Comparison of ENCODE assay signal across 24 mouse cellular contexts in the genomic region with DNA sequence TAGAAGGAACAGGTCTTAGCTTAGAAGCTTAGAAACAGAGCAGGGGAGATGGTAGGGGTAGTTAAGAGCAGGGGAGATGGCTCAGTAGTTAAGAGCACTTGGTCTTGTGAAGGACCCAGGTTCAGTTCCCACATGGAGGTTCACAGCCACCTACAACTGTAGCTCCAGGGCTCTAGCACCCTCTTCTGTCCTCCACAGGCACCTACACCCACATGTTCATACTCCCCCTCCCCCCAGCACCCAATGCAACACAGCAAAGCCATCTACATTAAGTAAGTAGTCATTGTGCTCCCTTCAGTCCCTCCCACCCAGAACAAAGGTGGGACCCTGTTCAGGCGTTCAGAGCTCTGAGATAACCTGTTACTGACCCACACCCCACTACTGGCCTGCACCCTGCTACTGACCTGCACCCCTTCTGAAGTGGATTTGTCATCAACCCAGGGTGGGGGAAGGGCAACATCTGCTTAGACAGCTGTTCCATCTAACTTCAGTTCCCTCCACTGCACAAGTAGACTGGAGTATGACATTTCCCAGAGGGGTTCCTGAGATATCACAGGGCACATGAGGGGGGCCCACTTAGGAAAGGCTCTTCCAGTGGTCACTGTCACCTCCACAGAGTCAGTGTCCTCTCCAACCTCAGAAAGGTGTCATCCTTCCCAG. TPM values are rescaled to one million over a fixed set of nuclear protein-coding genes. Genes with fewer than 3 reads are reported as not detected.
DNase-seq lines count a peak whose midpoint lies in the region; ATAC-seq and TF ChIP-seq lines count a peak whose summit lies in the region.
"Had no signal": no experiment of that assay in that cellular context is flagged by ENCODE, and none has a peak within 500 bp of the region (broad histone marks: within the 10 kb centered on the region; RNA-seq: fewer than 3 reads in every experiment).

No protein-coding gene starts in this region.

- H3K9me3 ChIP-seq in MEL (replicated peaks; ENCODE audit: insufficient read depth, low read length), result no peaks in the 10 kb centered on the region
- H3K9me3 ChIP-seq in hindbrain, postnatal 0 days (ENCODE audit: low read length), result no peaks in the 10 kb centered on the region
- H3K9me3 ChIP-seq: forebrain, embryonic 10.5 days; hindbrain, embryonic 12.5 days; limb, embryonic 12.5 days; liver, embryonic 15.5 days had no signal

- H3K27me3 ChIP-seq in kidney, adult 2 months (replicated peaks; ENCODE audit: control insufficient read depth, insufficient read depth, low read length), result no peaks in the 10 kb centered on the region
- H3K27me3 ChIP-seq in thymus, adult 2 months (ENCODE audit: control insufficient read depth, insufficient read depth, low read length), result no peaks in the 10 kb centered on the region; the same call in 1 of the 2 replicates
- H3K27me3 ChIP-seq in MEL (ENCODE audit: control insufficient read depth in 1 of 2, insufficient read depth in 2 of 2, low read length in 2 of 2), result no peaks in the 10 kb centered on the region
- H3K27me3 ChIP-seq in hindbrain, postnatal 0 days (ENCODE audit: insufficient read depth, low read length), result no peaks in the 10 kb centered on the region
- H3K27me3 ChIP-seq: heart, embryonic 12.5 days; hindbrain, embryonic 12.5 days; liver, embryonic 15.5 days had no signal

- no peak for TF ChIP-seq EP300 in MEL (IDR thresholded peaks at IDR 0.05; ENCODE audit: low read depth in 1 of 2, low read length in 2 of 2)

- H3K27ac ChIP-seq in kidney, adult 2 months (ENCODE audit: insufficient read depth, low read depth, low read length), result no peak overlapping the region
- no peak overlapping the region for H3K27ac ChIP-seq in thymus, adult 2 months (ENCODE audit: control insufficient read depth, insufficient read depth, low read length)
- H3K27ac ChIP-seq in MEL (ENCODE audit: control insufficient read depth, low read depth, low read length), result no peak overlapping the region
- no peak overlapping the region for H3K27ac ChIP-seq in hindbrain, postnatal 0 days
- H3K27ac ChIP-seq: forebrain, embryonic 10.5 days; hindbrain, embryonic 12.5 days; limb, embryonic 12.5 days; liver, embryonic 15.5 days had no signal

- H3K9ac ChIP-seq in MEL (ENCODE audit: control insufficient read depth, low read depth, low read length, poor library complexity, severe bottlenecking), result no peak overlapping the region
- H3K9ac ChIP-seq in hindbrain, postnatal 0 days (replicated peaks; ENCODE audit: low read length), result no peak overlapping the region
- H3K9ac ChIP-seq: forebrain, postnatal 0 days; heart, embryonic 12.5 days; hindbrain, embryonic 12.5 days; limb, embryonic 12.5 days; liver, embryonic 15.5 days had no signal

- H3K36me3 ChIP-seq in kidney, adult 2 months (ENCODE audit: control insufficient read depth, insufficient read depth, low read length), result no peaks in the 10 kb centered on the region
- H3K36me3 ChIP-seq in thymus, adult 2 months (ENCODE audit: control insufficient read depth, insufficient read depth, low read length), result no peaks in the 10 kb centered on the region
- H3K36me3 ChIP-seq in MEL (ENCODE audit: control insufficient read depth in 1 of 2, insufficient read depth in 2 of 2, low read length in 2 of 2), result peaks cover 0 to 21% of the 10 kb centered on the region in 2 experiments; a peak in 2 of 4 replicates
- H3K36me3 ChIP-seq in hindbrain, postnatal 0 days (ENCODE audit: insufficient read depth, low read length), result no peaks in the 10 kb centered on the region
- H3K36me3 ChIP-seq: forebrain, embryonic 10.5 days; heart, embryonic 12.5 days; hindbrain, embryonic 12.5 days; limb, embryonic 12.5 days; liver, embryonic 15.5 days had no signal

- H3K4me3 ChIP-seq in kidney, adult 2 months (ENCODE audit: insufficient read depth, low read depth, low read length), result no peak overlapping the region
- no peak overlapping the region for H3K4me3 ChIP-seq in thymus, adult 2 months (ENCODE audit: control insufficient read depth, insufficient read depth, low read length)
- H3K4me3 ChIP-seq in MEL (ENCODE audit: control insufficient read depth in 1 of 2, insufficient read depth in 1 of 2, low read depth in 2 of 2, low read length in 2 of 2), result no peak overlapping the region
- no peak overlapping the region for H3K4me3 ChIP-seq in hindbrain, postnatal 0 days (ENCODE audit: low read length)
- H3K4me3 ChIP-seq: forebrain, embryonic 10.5 days; heart, embryonic 12.5 days; hindbrain, embryonic 12.5 days; limb, embryonic 12.5 days; liver, embryonic 15.5 days had no signal

- no peak for TF ChIP-seq POLR2A in kidney, adult 2 months (IDR thresholded peaks at IDR 0.05; ENCODE audit: low read depth, low read length)
- TF ChIP-seq POLR2A in thymus, adult 2 months (IDR thresholded peaks at IDR 0.05; ENCODE audit: control insufficient read depth, extremely low read depth, insufficient read depth, low read length, poor library complexity), result no peak
- no peak for TF ChIP-seq POLR2A in MEL (IDR thresholded peaks at IDR 0.05; ENCODE audit: control insufficient read depth in 1 of 2, insufficient read depth in 1 of 2, low read depth in 1 of 2, low read length in 2 of 2, poor library complexity in 1 of 2)

- no peaks in the 10 kb centered on the region for H3K4me1 ChIP-seq in kidney, adult 2 months (ENCODE audit: control insufficient read depth, insufficient read depth, low read length)
- peaks cover 38% of the 10 kb centered on the region for H3K4me1 ChIP-seq in thymus, adult 2 months (replicated peaks; ENCODE audit: control insufficient read depth, insufficient read depth, low read length)
- peaks cover 6 to 39% of the 10 kb centered on the region in 2 experiments; a peak in 3 of 4 replicates for H3K4me1 ChIP-seq in MEL (ENCODE audit: control insufficient read depth in 1 of 2, insufficient read depth in 2 of 2, low read length in 2 of 2)
- H3K4me1 ChIP-seq in hindbrain, postnatal 0 days (ENCODE audit: insufficient read depth, low read length), result no peaks in the 10 kb centered on the region
- H3K4me1 ChIP-seq: forebrain, embryonic 10.5 days; hindbrain, embryonic 12.5 days; limb, embryonic 12.5 days had no signal

- no peak overlapping the region for H3K4me2 ChIP-seq in hindbrain, postnatal 0 days (ENCODE audit: low read depth, low read length)
- H3K4me2 ChIP-seq: heart, embryonic 12.5 days; hindbrain, embryonic 12.5 days; limb, embryonic 12.5 days; liver, embryonic 15.5 days had no signal

- WGBS in kidney, adult 2 months, result 97% methylated on average over 1 of the region's 1 CpGs
- 100% methylated on average over 1 of the region's 1 CpGs for WGBS in thymus, adult 2 months
- 76% methylated on average over 1 of the region's 1 CpGs for WGBS in hindbrain, postnatal 0 days

- ATAC-seq in hindbrain, postnatal 0 days, result no peak

- no peak; the same call in none of the 2 replicates for TF ChIP-seq RAD21 in MEL (IDR thresholded peaks at IDR 0.05; ENCODE audit: low read depth, low read length)

- no peak for DNase-seq in kidney, adult 2 months
- no peak for DNase-seq in kidney, postnatal 36 days
- DNase-seq in thymus, postnatal 14 days, result peak; percentile 40
- DNase-seq in thymus, adult 2 months, result no peak
- DNase-seq in MEL (ENCODE audit: low read depth, low spot score), result no peak
- no peak for DNase-seq in hindbrain, postnatal 0 days (ENCODE audit: low spot score)
- no peak for DNase-seq in adrenal gland, postnatal 4 days (ENCODE audit: low spot score in 2 of 2)
- DNase-seq: cerebellum, adult 8-10 months had no signal

- H3K79me2 ChIP-seq in MEL (ENCODE audit: control insufficient read depth, insufficient read depth, low read length, poor library complexity), result no peaks in the 10 kb centered on the region

- 0 out of 2 replicates have a peak, but pooled peaks have one; percentile 3 for TF ChIP-seq CTCF in kidney, adult 2 months (conservative IDR thresholded peaks at IDR 0.05; ENCODE audit: insufficient read depth, insufficient read length, low read depth, low read length)
- no peak for TF ChIP-seq CTCF in thymus, adult 2 months (IDR thresholded peaks at IDR 0.05; ENCODE audit: borderline replicate concordance, control insufficient read depth, extremely low read depth, insufficient read depth, low read length, poor library complexity)
- TF ChIP-seq CTCF in MEL (IDR thresholded peaks at IDR 0.05 in 2 of 3, conservative IDR thresholded peaks at IDR 0.05 in 1 of 3; ENCODE audit: control insufficient read depth in 1 of 3, insufficient read depth in 1 of 3, low read depth in 2 of 3, low read length in 3 of 3, poor library complexity in 1 of 3, severe bottlenecking in 1 of 3), result peak in 2 of 3 experiments; percentile 26 to 27; a peak in 5 of 6 replicates
- no peak for TF ChIP-seq CTCF in hindbrain, postnatal 0 days (IDR thresholded peaks at IDR 0.05; ENCODE audit: low read depth)

RNA-seq across cellular contexts. Expression of gene Gm10282, which starts 31.8 kb away (rescaled TPM):
- 1.8 and 2.8 TPM in 2 replicates for polyA plus RNA-seq in kidney, adult 2 months (2012; rRNA removed)
- 13.6 and 19.8 TPM in 2 replicates for polyA plus RNA-seq in thymus, adult 2 months (2012; rRNA removed)
- total RNA-seq in MEL (2012; rRNA removed), result 11.4 and 11.7 TPM in 2 replicates
- polyA plus RNA-seq in MEL (2012; ENCODE audit: insufficient read depth in 1 of 2, insufficient read length in 2 of 2, low read depth in 1 of 2, low replicate concordance in 2 of 2, missing spikeins in 1 of 2), result 100 to 1,000 TPM in 1 of 2 experiments, not detected in 1; 133 TPM
- total RNA-seq in hindbrain, postnatal 0 days (2014; rRNA removed), result 0.36 and 1.5 TPM in 2 replicates
- polyA plus RNA-seq in hindbrain, postnatal 0 days (2015; fragmentation: Nextera tagmentation; extraction: Ambion mirVana), result 11.7 and 12.3 TPM in 2 replicates
- 10 to 100 TPM; 30.9 to 31.2 TPM for total RNA-seq in adrenal gland, postnatal 4 days (2021)

RNA-seq across cellular contexts. Expression of gene Ap1m1, which starts 33.4 kb away (rescaled TPM):
- 72.6 and 75.0 TPM in 2 replicates for polyA plus RNA-seq in kidney, adult 2 months (2012; rRNA removed)
- 167 and 183 TPM in 2 replicates for polyA plus RNA-seq in thymus, adult 2 months (2012; rRNA removed)
- 45.7 and 47.4 TPM in 2 replicates for total RNA-seq in MEL (2012; rRNA removed)
- polyA plus RNA-seq in MEL (2012; ENCODE audit: insufficient read depth in 1 of 2, insufficient read length in 2 of 2, low read depth in 1 of 2, low replicate concordance in 2 of 2, missing spikeins in 1 of 2), result 100 to 1,000 TPM in 1 of 2 experiments, not detected in 1; 117 TPM
- 76.8 and 81.3 TPM in 2 replicates for total RNA-seq in hindbrain, postnatal 0 days (2014; rRNA removed)
- polyA plus RNA-seq in hindbrain, postnatal 0 days (2015; fragmentation: Nextera tagmentation; extraction: Ambion mirVana), result 197 and 216 TPM in 2 replicates
- 10 to 100 TPM; 75.7 to 81.1 TPM for total RNA-seq in adrenal gland, postnatal 4 days (2021)

RNA-seq across cellular contexts. Expression of gene Klf2, which starts 45.6 kb away (rescaled TPM):
- polyA plus RNA-seq in kidney, adult 2 months (2012; rRNA removed), result 20.9 and 22.2 TPM in 2 replicates
- polyA plus RNA-seq in thymus, adult 2 months (2012; rRNA removed), result 62.1 and 86.9 TPM in 2 replicates
- total RNA-seq in MEL (2012; rRNA removed), result not detected in 2 replicates
- not detected for polyA plus RNA-seq in MEL (2012; ENCODE audit: insufficient read depth in 1 of 2, insufficient read length in 2 of 2, low read depth in 1 of 2, low replicate concordance in 2 of 2, missing spikeins in 1 of 2)
- 4.3 and 8.2 TPM in 2 replicates for total RNA-seq in hindbrain, postnatal 0 days (2014; rRNA removed)
- 8.8 and 9.9 TPM in 2 replicates for polyA plus RNA-seq in hindbrain, postnatal 0 days (2015; fragmentation: Nextera tagmentation; extraction: Ambion mirVana)
- total RNA-seq in adrenal gland, postnatal 4 days (2021), result 10 to 100 TPM; 40.6 to 41.4 TPM

RNA-seq across cellular contexts. Expression of gene Fam32a, which starts 53.7 kb away (rescaled TPM):
- 54.7 and 59.6 TPM in 2 replicates for polyA plus RNA-seq in kidney, adult 2 months (2012; rRNA removed)
- 52.1 and 62.5 TPM in 2 replicates for polyA plus RNA-seq in thymus, adult 2 months (2012; rRNA removed)
- total RNA-seq in MEL (2012; rRNA removed), result 42.2 and 45.5 TPM in 2 replicates
- polyA plus RNA-seq in MEL (2012; ENCODE audit: insufficient read depth in 1 of 2, insufficient read length in 2 of 2, low read depth in 1 of 2, low replicate concordance in 2 of 2, missing spikeins in 1 of 2), result 10 to 100 TPM in 1 of 2 experiments, not detected in 1; 45.9 TPM
- 90.0 and 94.7 TPM in 2 replicates for total RNA-seq in hindbrain, postnatal 0 days (2014; rRNA removed)
- polyA plus RNA-seq in hindbrain, postnatal 0 days (2015; fragmentation: Nextera tagmentation; extraction: Ambion mirVana), result 78.9 and 83.2 TPM in 2 replicates
- total RNA-seq in adrenal gland, postnatal 4 days (2021), result 10 to 100 TPM; 67.3 to 72.7 TPM

RNA-seq across cellular contexts. Expression of gene Gm11034, which starts 59.8 kb away (rescaled TPM):
- not detected in 2 replicates for polyA plus RNA-seq in kidney, adult 2 months (2012; rRNA removed)
- polyA plus RNA-seq in thymus, adult 2 months (2012; rRNA removed), result not detected in 2 replicates
- total RNA-seq in MEL (2012; rRNA removed), result not detected in 2 replicates
- not detected for polyA plus RNA-seq in MEL (2012; ENCODE audit: insufficient read depth in 1 of 2, insufficient read length in 2 of 2, low read depth in 1 of 2, low replicate concordance in 2 of 2, missing spikeins in 1 of 2)
- total RNA-seq in hindbrain, postnatal 0 days (2014; rRNA removed), result not detected in 2 replicates
- not detected in 2 replicates for polyA plus RNA-seq in hindbrain, postnatal 0 days (2015; fragmentation: Nextera tagmentation; extraction: Ambion mirVana)
- total RNA-seq in adrenal gland, postnatal 4 days (2021), result not detected
- total RNA-seq: adrenal gland, postnatal 10 days; forebrain, postnatal 0 days; heart, postnatal 14 days; layer of hippocampus, postnatal 14 days; left cerebral cortex, postnatal 10 days; neutrophil, adult 5-6 weeks had no signal
- polyA plus RNA-seq: forebrain, embryonic 10.5 days; forebrain, postnatal 0 days; gonadal fat pad, adult 2 months; heart, embryonic 12.5 days; hindbrain, embryonic 12.5 days; intestine, embryonic 16.5 days; kidney, embryonic 16.5 days; limb, embryonic 12.5 days; liver, embryonic 15.5 days; midbrain, embryonic 16.5 days; testis, adult 2 months had no signal

Comparison
In these comparisons a context has a peak if more than half of its experiments do, and no peak if none do; other contexts are left out.
1. CTCF ChIP-seq: peak in kidney, adult 2 months (single experiment) and MEL (2 of 3); none in thymus, adult 2 months (single experiment) and hindbrain, postnatal 0 days (single experiment).